Mouse (Mus musculus) gastrocnemius, adult 2 months (tissue): ENCODE results near the gene Dnajc16. TPM values are rescaled to one million over a fixed set of nuclear protein-coding genes. Genes with fewer than 3 reads are reported as not detected.
"Not testable (repeated sequence)": the region's sequence is repeated elsewhere in the genome, so short reads cannot be mapped to it uniquely, and the experiment has no call there.

Experiments used
- DNase-seq: peaks from one replicate; pipeline ENCODE4 v3.0.0; 2022
- H3K27ac ChIP-seq: fragments of 200-600 bp; 2 replicates; pipeline ENCODE4 v1.8.1; 2022; ENCODE audit warnings: mild to moderate bottlenecking
- H3K4me3 ChIP-seq: fragments of 200-600 bp; 2 replicates; pipeline ENCODE4 v1.8.1; 2022; ENCODE audit warnings: mild to moderate bottlenecking, moderate library complexity
- CTCF ChIP-seq: fragments of 200-600 bp; IDR thresholded peaks from 2 replicates; pipeline ENCODE4 v1.8.1; 2022; ENCODE audit warnings: antibody characterized with exemption, mild to moderate bottlenecking, moderate library complexity
- intact Hi-C: fragments of 180-260 bp; cut with DNase I; formaldehyde crosslinking; loops from one replicate; pipeline ENCODE4 v1.15.1; 2025
- total RNA-seq, 2 experiments: library from RNA; stranded (reverse); gene quantifications; 2 replicates each; pipeline ENCODE4 v1.2.3; 2021

Dnajc16 gene
- total RNA-seq, 2 experiments from 2014 or later = 12.6 to 12.9 TPM

GRCm38 (mm10) chr4:141773019-141773418 is 17.7 kb downstream of the Dnajc16 start:
- DNase-seq, H3K4me3 ChIP-seq, H3K27ac ChIP-seq, intact Hi-C loops: not testable (repeated sequence)
- TF ChIP-seq CTCF = peak; percentile 20; the same call in 1 of the 2 replicates

- H3K27ac ChIP-seq = no peak overlapping the region
- no peak overlapping the region for H3K4me3 ChIP-seq
- intact Hi-C loops = no loop called here
- no peak for DNase-seq
- no peak for TF ChIP-seq CTCF
Measured at GRCm38 (mm10) chr4:141771823-141772222, 18.9 kb downstream of the Dnajc16 start.

GRCm38 (mm10) chr4:141769501-141770160 is 21.1 kb downstream of the Dnajc16 start:
- no peak overlapping the region for H3K27ac ChIP-seq
- H3K4me3 ChIP-seq = no peak overlapping the region
- no peak for TF ChIP-seq CTCF
- DNase-seq = no peak
- intact Hi-C loops = no loop called here

GRCm38 (mm10) chr4:141767353-141768036 is 23.2 kb downstream of the Dnajc16 start:
- intact Hi-C loops = no loop called here
- no peak for TF ChIP-seq CTCF
- H3K27ac ChIP-seq = peak overlapping the region; percentile 70

GRCm38 (mm10) chr4:141766668-141767352 is 23.9 kb downstream of the Dnajc16 start:
- TF ChIP-seq CTCF = no peak
- Histone ChIP-seq H3K4me3 (peak overlapping the region; percentile 9; the same call in 1 of the 2 replicates), H3K27ac (peak overlapping the region; percentile 70)
- intact Hi-C loops = no loop called here
- DNase-seq = no peak

More at GRCm38 (mm10) chr4:141767353-141768036, 23.2 kb downstream of the Dnajc16 start:
- DNase-seq = peak; percentile 54
- H3K4me3 ChIP-seq = peak overlapping the region; percentile 9; the same call in 1 of the 2 replicates

- no peak for DNase-seq
- no peak for TF ChIP-seq CTCF
- peak overlapping the region; percentile 70 for H3K27ac ChIP-seq
- no peak overlapping the region for H3K4me3 ChIP-seq
- intact Hi-C loops = no loop called here
Measured at GRCm38 (mm10) chr4:141766316-141766667, 24.4 kb downstream of the Dnajc16 start.

- TF ChIP-seq CTCF = no peak
- intact Hi-C loops = no loop called here
- DNase-seq = no peak
- H3K27ac ChIP-seq = no peak overlapping the region
- H3K4me3 ChIP-seq = no peak overlapping the region
Measured at GRCm38 (mm10) chr4:141765008-141765407, 25.7 kb downstream of the Dnajc16 start.

GRCm38 (mm10) chr4:141763476-141763875 is 27.3 kb downstream of the Dnajc16 start:
- no peak for TF ChIP-seq CTCF
- Histone ChIP-seq H3K27ac (no peak overlapping the region), H3K4me3 (no peak overlapping the region)
- no peak for DNase-seq
- intact Hi-C loops = no loop called here

- TF ChIP-seq CTCF = no peak
- Histone ChIP-seq H3K4me3 (no peak overlapping the region), H3K27ac (no peak overlapping the region)
- no peak for DNase-seq
- intact Hi-C loops = no loop called here
Measured at GRCm38 (mm10) chr4:141762102-141762598, 28.6 kb downstream of the Dnajc16 start.

- no peak for TF ChIP-seq CTCF
- intact Hi-C loops = no loop called here
Measured at GRCm38 (mm10) chr4:141760942-141761341, 29.8 kb downstream of the Dnajc16 start.

GRCm38 (mm10) chr4:141758874-141759542 is 31.7 kb downstream of the Dnajc16 start:
- Histone ChIP-seq H3K4me3 (no peak overlapping the region), H3K27ac (no peak overlapping the region)
- no peak for TF ChIP-seq CTCF
- intact Hi-C loops = no loop called here
- no peak for DNase-seq

More at GRCm38 (mm10) chr4:141760942-141761341, 29.8 kb downstream of the Dnajc16 start:
- DNase-seq = no peak
- Histone ChIP-seq H3K27ac (no peak overlapping the region), H3K4me3 (no peak overlapping the region)

- no peak for DNase-seq
- Histone ChIP-seq H3K4me3 (no peak overlapping the region), H3K27ac (no peak overlapping the region)
- intact Hi-C loops = no loop called here
- TF ChIP-seq CTCF = no peak
Measured at GRCm38 (mm10) chr4:141757124-141757523, 33.6 kb downstream of the Dnajc16 start.
